Mouse (Mus musculus): ENCODE results near the gene Armh1. TPM values are rescaled to one million over a fixed set of nuclear protein-coding genes. Genes with fewer than 3 reads are reported as not detected.

Armh1 gene
- polyA plus RNA-seq, 1 experiment from 2014 or later, result 0.46 TPM

DNA sequence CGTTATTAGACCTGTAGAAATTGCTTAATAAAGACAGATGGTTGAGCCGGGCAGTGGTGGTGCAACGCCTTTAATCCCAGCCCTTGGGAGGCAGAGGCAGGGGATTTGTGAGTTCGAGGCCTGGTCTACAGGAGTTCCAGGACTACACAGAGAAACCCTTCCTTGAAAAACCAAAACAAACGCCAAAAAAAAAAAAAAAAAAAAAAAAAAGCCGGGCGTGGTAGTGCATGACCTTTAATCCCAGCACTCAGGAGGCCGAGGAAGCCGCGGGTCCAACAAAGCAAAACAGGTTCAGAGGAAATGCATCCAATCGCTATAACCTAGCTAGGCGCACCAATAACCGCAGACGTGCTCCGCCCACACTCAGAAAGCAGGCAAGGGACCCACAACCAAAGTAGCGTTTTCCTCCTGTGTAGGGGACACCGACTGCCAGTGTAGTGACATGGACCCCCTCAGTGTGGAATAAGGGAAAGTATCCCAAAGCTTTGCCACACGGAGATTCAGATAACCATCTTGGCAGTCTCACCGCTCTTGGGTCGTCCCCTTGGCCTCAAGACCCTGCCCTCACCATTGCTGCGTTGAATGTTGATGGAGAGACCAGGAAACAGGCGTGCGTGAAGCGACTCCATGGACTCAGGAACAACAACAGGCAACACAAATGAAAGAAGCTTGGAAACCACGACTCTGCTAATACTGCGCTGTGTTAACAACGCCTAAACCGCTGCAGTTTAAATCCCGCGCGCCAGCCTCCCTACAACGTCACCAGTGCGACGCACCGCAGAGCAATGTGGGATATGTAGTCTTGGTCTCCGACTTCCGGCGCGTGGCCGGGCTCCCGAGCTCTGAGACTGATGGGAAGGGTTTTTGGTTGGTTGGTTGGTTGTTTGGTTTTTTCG is 69.8 kb downstream of the Armh1 start, which contains the start of gene Kif2c:
Gene Kif2c, minus strand, starts transcription at position 777 of the 896 bp plus-strand sequence.
- under 1% methylated on average over 42 of the region's 42 CpGs for WGBS
- Histone ChIP-seq H3K36me3 (peaks cover 20% of the 10 kb centered on the region), H3K4me2 (peak within 1 kb of the TSS; percentile 92), H3K4me3 (replicated peaks) (peak within 1 kb of the TSS; percentile 74), H3K27ac (peak within 1 kb of the TSS; percentile 73), H3K4me1 (peaks cover 8% of the 10 kb centered on the region; the same call in 1 of the 2 replicates), H3K9ac (peak within 1 kb of the TSS; percentile 37; the same call in 1 of the 2 replicates), H3K9me3 (no peaks in the 10 kb centered on the region), H3K27me3 (replicated peaks) (no peaks in the 10 kb centered on the region)
- ATAC-seq (ENCODE audit: insufficient read depth, low FRiP score, low read depth), result peak; percentile 95

DNA sequence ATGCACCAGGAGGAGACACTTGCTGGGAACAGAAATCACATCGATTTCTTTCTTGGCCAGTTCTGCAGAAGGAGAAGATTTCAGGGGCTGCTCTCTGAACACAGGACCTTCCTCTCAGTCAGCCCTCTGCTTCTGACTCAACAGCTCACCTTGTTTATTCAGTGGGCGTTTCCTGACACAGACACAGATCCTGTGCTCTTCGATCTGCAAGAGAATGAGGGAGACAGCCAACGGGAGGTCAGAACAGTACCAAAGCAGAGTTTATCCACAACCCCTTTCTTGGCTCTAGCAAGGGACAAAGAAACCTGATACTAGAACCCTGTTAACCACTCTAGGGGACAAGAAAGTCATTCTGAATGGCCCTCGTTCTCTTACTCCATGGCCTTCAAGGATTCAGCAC is 82.0 kb downstream of the Armh1 start:
- no peak for ATAC-seq (ENCODE audit: insufficient read depth, low FRiP score, low read depth)
- Histone ChIP-seq H3K4me3 (replicated peaks) (no peak overlapping the region), H3K27ac (no peak overlapping the region), H3K27me3 (replicated peaks) (no peaks in the 10 kb centered on the region), H3K36me3 (peaks cover 49% of the 10 kb centered on the region), H3K4me2 (no peak overlapping the region), H3K4me1 (no peaks in the 10 kb centered on the region), H3K9ac (no peak overlapping the region), H3K9me3 (no peaks in the 10 kb centered on the region)
- WGBS, result 78% methylated on average over 5 of the region's 5 CpGs

Other genes starting within 250 kb of the Armh1 start
- gene Eif2b3, start 232.7 kb downstream of the Armh1 start, polyA plus RNA-seq (2015; fragmentation: Nextera tagmentation; extraction: Ambion mirVana), result 35.3 and 36.4 TPM in 2 replicates
- 6.5 and 7.0 TPM in 2 replicates for gene Ptch2, start 156.1 kb downstream of the Armh1 start, polyA plus RNA-seq (2015; fragmentation: Nextera tagmentation; extraction: Ambion mirVana)
- gene Btbd19, start 126.4 kb downstream of the Armh1 start, polyA plus RNA-seq (2015; fragmentation: Nextera tagmentation; extraction: Ambion mirVana), result 6.7 and 7.6 TPM in 2 replicates
- 0.24 TPM in 1 of 2 replicates, not detected in the other for gene Tctex1d4, start 125.3 kb downstream of the Armh1 start, polyA plus RNA-seq (2015; fragmentation: Nextera tagmentation; extraction: Ambion mirVana)
- gene Plk3, start 118.2 kb downstream of the Armh1 start, polyA plus RNA-seq (2015; fragmentation: Nextera tagmentation; extraction: Ambion mirVana), result 3.8 and 4.7 TPM in 2 replicates
- 968 and 983 TPM in 2 replicates for gene Rps8, start 95.9 kb downstream of the Armh1 start, polyA plus RNA-seq (2015; fragmentation: Nextera tagmentation; extraction: Ambion mirVana)
- 40.4 and 47.7 TPM in 2 replicates for gene Kif2c, start 69.5 kb downstream of the Armh1 start, polyA plus RNA-seq (2015; fragmentation: Nextera tagmentation; extraction: Ambion mirVana)
- gene Tmem53, start 174 bp downstream of the Armh1 start, polyA plus RNA-seq (2015; fragmentation: Nextera tagmentation; extraction: Ambion mirVana), result 13.2 and 13.5 TPM in 2 replicates
- 65.2 and 66.2 TPM in 2 replicates for gene Rnf220, start 244.9 kb upstream of the Armh1 start, polyA plus RNA-seq (2015; fragmentation: Nextera tagmentation; extraction: Ambion mirVana)